In genomic region chrX:151343761-151344500, GRCm38 (mm10) we compare ENCODE assay signal across 8 mouse cellular contexts. TPM values are rescaled to one million over a fixed set of nuclear protein-coding genes. Genes with fewer than 3 reads are reported as not detected.
DNase-seq lines count a peak whose midpoint lies in the region; ATAC-seq and TF ChIP-seq lines count a peak whose summit lies in the region.

TSS of gene Fam120c (plus strand) at chrX:151344175.

- H3K9ac ChIP-seq in lung, embryonic 15.5 days = peak within 1 kb of the TSS; percentile 65

- peak; percentile 93 for DNase-seq in Muller cell, postnatal 12 days (ENCODE audit: inconsistent ontology term)
- DNase-seq in cerebellum, adult 9-10 months = peak; percentile 83
- peak; percentile 84 for DNase-seq in hindbrain, embryonic 10.5 days (ENCODE audit: low spot score)
- peak; percentile 45 for DNase-seq in layer of hippocampus, adult 9-10 months (ENCODE audit: low spot score)
- peak; percentile 76 for DNase-seq in ovary, adult 18-20 months (ENCODE audit: low spot score)
- DNase-seq in thymus, adult 2 months = peak; percentile 84

- peaks cover 30% of the 10 kb centered on the region for H3K27me3 ChIP-seq in hindbrain, embryonic 10.5 days (ENCODE audit: insufficient read depth, poor library complexity, severe bottlenecking)
- H3K27me3 ChIP-seq in lung, embryonic 15.5 days = peaks cover 3% of the 10 kb centered on the region; the same call in 1 of the 2 replicates
- no peaks in the 10 kb centered on the region for H3K27me3 ChIP-seq in thymus, adult 2 months (ENCODE audit: control insufficient read depth, insufficient read depth, low read length)

- WGBS in hindbrain, embryonic 10.5 days = 16% methylated on average over 56 of the region's 56 CpGs
- 7% methylated on average over 41 of the region's 56 CpGs for WGBS in lung, embryonic 15.5 days
- WGBS in thymus, adult 2 months = 0% methylated on average over 43 of the region's 56 CpGs

- 0 out of 2 replicates have a peak, but pooled peaks have one; percentile 35 for TF ChIP-seq POLR2A in thymus, adult 2 months (IDR thresholded peaks at IDR 0.05; ENCODE audit: control insufficient read depth, extremely low read depth, insufficient read depth, low read length, poor library complexity)

- H3K27ac ChIP-seq in hindbrain, embryonic 10.5 days = peak within 1 kb of the TSS; percentile 87
- H3K27ac ChIP-seq in lung, embryonic 15.5 days = peak within 1 kb of the TSS; percentile 83
- peak within 1 kb of the TSS; percentile 81 for H3K27ac ChIP-seq in thymus, adult 2 months (ENCODE audit: control insufficient read depth, insufficient read depth, low read length)

- H3K4me2 ChIP-seq in lung, embryonic 15.5 days = peak within 1 kb of the TSS; percentile 66

- no peaks in the 10 kb centered on the region for H3K9me3 ChIP-seq in hindbrain, embryonic 10.5 days
- H3K9me3 ChIP-seq in lung, embryonic 15.5 days = no peaks in the 10 kb centered on the region

- peaks cover 13% of the 10 kb centered on the region for H3K4me1 ChIP-seq in hindbrain, embryonic 10.5 days (replicated peaks)
- peaks cover 5% of the 10 kb centered on the region; the same call in 1 of the 2 replicates for H3K4me1 ChIP-seq in lung, embryonic 15.5 days
- H3K4me1 ChIP-seq in thymus, adult 2 months (replicated peaks; ENCODE audit: control insufficient read depth, insufficient read depth, low read length) = peaks cover 6% of the 10 kb centered on the region

- TF ChIP-seq CTCF in thymus, adult 2 months (IDR thresholded peaks at IDR 0.05; ENCODE audit: borderline replicate concordance, control insufficient read depth, extremely low read depth, insufficient read depth, low read length, poor library complexity) = 0 out of 2 replicates have a peak, but pooled peaks have one; percentile 15

- peak; percentile 90 for ATAC-seq in frontal cortex, adult (ENCODE audit: low TSS enrichment)
- ATAC-seq in lung, embryonic 15.5 days (ENCODE audit: borderline replicate concordance, extremely low read depth, low FRiP score, low TSS enrichment) = peak; percentile 94

- no peaks in the 10 kb centered on the region for H3K36me3 ChIP-seq in hindbrain, embryonic 10.5 days
- H3K36me3 ChIP-seq in lung, embryonic 15.5 days = no peaks in the 10 kb centered on the region
- H3K36me3 ChIP-seq in thymus, adult 2 months (ENCODE audit: control insufficient read depth, insufficient read depth, low read length) = no peaks in the 10 kb centered on the region

- H3K4me3 ChIP-seq in hindbrain, embryonic 10.5 days = peak within 1 kb of the TSS; percentile 70
- peak within 1 kb of the TSS; percentile 73 for H3K4me3 ChIP-seq in lung, embryonic 15.5 days
- H3K4me3 ChIP-seq in thymus, adult 2 months (ENCODE audit: control insufficient read depth, insufficient read depth, low read length) = peak within 1 kb of the TSS; percentile 89

RNA-seq across cellular contexts. Expression of gene Fam120c, which starts in this region (rescaled TPM):
- polyA plus RNA-seq in hindbrain, embryonic 10.5 days (2016; fragmentation: Nextera tagmentation; extraction: Ambion mirVana) = 2.6 and 2.8 TPM in 2 replicates
- polyA plus RNA-seq in lung, embryonic 15.5 days (2015; fragmentation: Nextera tagmentation; extraction: Ambion mirVana) = 3.3 and 3.8 TPM in 2 replicates
- polyA plus RNA-seq in thymus, adult 2 months (2012; rRNA removed) = 3.8 and 3.9 TPM in 2 replicates

Comparison
In these comparisons a context has a peak if more than half of its experiments do, and no peak if none do; other contexts are left out.
1. Peak in every context shown above with its lines: DNase-seq, ATAC-seq, H3K4me3 ChIP-seq and H3K27ac ChIP-seq.